Mouse (Mus musculus) MEL (cell line): ENCODE data around the gene Lrrc4b. TPM values are rescaled to one million over a fixed set of nuclear protein-coding genes. Genes with fewer than 3 reads are reported as not detected.

ENCODE experiments used
- DNase-seq: peaks from one replicate; pipeline ENCODE4 v3.0.0; 2011; ENCODE audit warnings: low read depth, low spot score
- H3K27ac ChIP-seq: 2 replicates; pipeline ENCODE4 v1.5.1; 2012; ENCODE audit warnings: low read depth, mild to moderate bottlenecking, control low read depth, low read length, moderate library complexity; ENCODE audit not compliant: control insufficient read depth
- H3K27me3 ChIP-seq, 2 experiments: fragments of 150-350 bp in 1 of 2; sonication (generic) in 1 of 2; 2 replicates each; pipeline ENCODE4 v1.6.1; 2012; ENCODE audit warnings: low read length in 2 of 2, mild to moderate bottlenecking in 2 of 2, improper control_type of control experiment in 1 of 2, moderate library complexity in 1 of 2; ENCODE audit not compliant: insufficient read depth in 2 of 2, control insufficient read depth in 1 of 2
- H3K36me3 ChIP-seq, 2 experiments: 2 replicates each; pipeline ENCODE4 v1.6.1; 2012 to 2014; ENCODE audit warnings: low read length in 2 of 2, improper control_type of control experiment in 1 of 2, inconsistent platforms in 1 of 2, mild to moderate bottlenecking in 1 of 2; ENCODE audit not compliant: insufficient read depth in 2 of 2, control insufficient read depth in 1 of 2
- H3K4me1 ChIP-seq, 2 experiments: fragments of 150-350 bp in 1 of 2; sonication (generic) in 1 of 2; 2 replicates each; pipeline ENCODE4 v1.6.1; 2012; ENCODE audit warnings: low read length in 2 of 2, improper control_type of control experiment in 1 of 2, mild to moderate bottlenecking in 1 of 2; ENCODE audit not compliant: insufficient read depth in 2 of 2, control insufficient read depth in 1 of 2
- H3K4me3 ChIP-seq, 2 experiments: fragments of 150-350 bp in 1 of 2; sonication (generic) in 1 of 2; 2 replicates each; pipeline ENCODE4 v1.5.1; 2012; ENCODE audit warnings: low read depth in 2 of 2, low read length in 2 of 2, mild to moderate bottlenecking in 2 of 2, moderate library complexity in 2 of 2, control low read depth in 1 of 2, improper control_type of control experiment in 1 of 2; ENCODE audit not compliant: control insufficient read depth in 1 of 2, insufficient read depth in 1 of 2
- H3K79me2 ChIP-seq: 2 replicates; pipeline ENCODE4 v1.6.1; 2012; ENCODE audit warnings: mild to moderate bottlenecking, low read length, moderate library complexity; ENCODE audit not compliant: control insufficient read depth, poor library complexity, insufficient read depth
- H3K9ac ChIP-seq: 2 replicates; pipeline ENCODE4 v1.6.1; 2012; ENCODE audit warnings: low read depth, mild to moderate bottlenecking, control low read depth, low read length, moderate library complexity; ENCODE audit not compliant: control insufficient read depth, poor library complexity, severe bottlenecking
- H3K9me3 ChIP-seq: fragments of 150-350 bp; sonication (generic); replicated peaks from 2 replicates; pipeline ENCODE4 v1.6.1; 2012; ENCODE audit warnings: mild to moderate bottlenecking, low read length, improper control_type of control experiment, moderate library complexity; ENCODE audit not compliant: insufficient read depth
- GABPA ChIP-seq: IDR thresholded peaks from 2 replicates; pipeline ENCODE4 v1.6.1; 2012; ENCODE audit warnings: low read depth, mild to moderate bottlenecking, inconsistent platforms, low read length, improper control_type of control experiment, moderate library complexity
- GATA1 ChIP-seq: IDR thresholded peaks from 2 replicates; pipeline ENCODE4 v1.6.1; 2011; ENCODE audit warnings: low read depth, low read length, improper control_type of control experiment
- HCFC1 ChIP-seq: IDR thresholded peaks from 2 replicates; pipeline ENCODE4 v1.6.1; 2012; ENCODE audit warnings: low read depth, mild to moderate bottlenecking, inconsistent platforms, low read length, improper control_type of control experiment, moderate library complexity
- JUND ChIP-seq: IDR thresholded peaks from 2 replicates; pipeline ENCODE4 v1.6.1; 2011; ENCODE audit warnings: low read depth, mild to moderate bottlenecking, improper control_type of control experiment, low read length
- KAT2A ChIP-seq: conservative IDR thresholded peaks from 2 replicates; pipeline ENCODE4 v1.6.1; 2012; ENCODE audit warnings: low read depth, low read length, improper control_type of control experiment, inconsistent platforms
- MAX ChIP-seq: IDR thresholded peaks from 2 replicates; pipeline ENCODE4 v1.6.1; 2011; ENCODE audit warnings: low read length, improper control_type of control experiment
- MAZ ChIP-seq: IDR thresholded peaks from 2 replicates; pipeline ENCODE4 v1.6.1; 2012; ENCODE audit warnings: low read depth, mild to moderate bottlenecking, inconsistent platforms, low read length, improper control_type of control experiment
- NRF1 ChIP-seq: IDR thresholded peaks from 2 replicates; pipeline ENCODE4 v1.6.1; 2014; ENCODE audit warnings: low read depth, mild to moderate bottlenecking, inconsistent platforms, low read length, improper control_type of control experiment, moderate library complexity; ENCODE audit not compliant: poor library complexity, insufficient read depth, severe bottlenecking
- POLR2AphosphoS5 ChIP-seq: IDR thresholded peaks from 2 replicates; pipeline ENCODE4 v1.6.1; 2012; ENCODE audit warnings: low read depth, borderline replicate concordance, mild to moderate bottlenecking, inconsistent platforms, low read length, moderate library complexity, mixed read lengths
- RCOR1 ChIP-seq: IDR thresholded peaks from 2 replicates; pipeline ENCODE4 v1.6.1; 2012; ENCODE audit warnings: low read depth, mild to moderate bottlenecking, inconsistent platforms, low read length, improper control_type of control experiment
- SIN3A ChIP-seq: IDR thresholded peaks from 2 replicates; pipeline ENCODE4 v1.6.1; 2012; ENCODE audit warnings: low read length, improper control_type of control experiment, inconsistent platforms
- TAL1 ChIP-seq: IDR thresholded peaks from 2 replicates; pipeline ENCODE4 v1.6.1; 2012; ENCODE audit warnings: mild to moderate bottlenecking, inconsistent platforms, low read length, moderate library complexity, mixed read lengths
- ZMIZ1 ChIP-seq: IDR thresholded peaks from 2 replicates; pipeline ENCODE4 v1.6.1; 2012; ENCODE audit warnings: low read depth, mild to moderate bottlenecking, inconsistent platforms, low read length, improper control_type of control experiment, moderate library complexity
- polyA plus RNA-seq, 2 experiments: library from polyadenylated mRNA; stranded (reverse) in 1 of 2; unstranded in 1 of 2; fragments of >175 nt in 1 of 2; fragments of >200 nt in 1 of 2; gene quantifications; 2 replicates each; pipeline versions ENCODE4 v1.2.1 to v1.2.4; 2012; ENCODE audit warnings: low replicate concordance in 2 of 2, low read depth in 1 of 2; ENCODE audit not compliant: insufficient read length in 2 of 2, insufficient read depth in 1 of 2, missing spikeins in 1 of 2
- total RNA-seq: library from RNA; depleted of rRNA; stranded (reverse); fragments of 300-350 nt; gene quantifications from 2 replicates; pipeline ENCODE4 v1.2.3, GENCODE M21; 2012

Gene Lrrc4b
- total and polyA plus RNA-seq, 3 experiments = 0.58 to 4.4 TPM; not detected in 1

- H3K9me3 ChIP-seq = no peaks in the 10 kb centered on the region
- peaks cover 0 to 1% of the 10 kb centered on the region in 2 experiments; a peak in 3 of 4 replicates for H3K27me3 ChIP-seq
- no peaks in the 10 kb centered on the region for H3K79me2 ChIP-seq
- TF ChIP-seq NRF1 (no peak), GABPA (no peak)
- TF ChIP-seq, all 39 proteins: peak for 0
- Histone ChIP-seq H3K27ac (no peak overlapping the region), H3K36me3 (no peaks in the 10 kb centered on the region), H3K9ac (no peak overlapping the region; the same call in 1 of the 2 replicates), H3K4me1 (no peaks in the 10 kb centered on the region), H3K4me3 (peak overlapping the region; percentile 22 to 24; a peak in 2 of 4 replicates)
- no peak for DNase-seq
Measured at GRCm38 (mm10) chr7:44442407-44442821, 13.6 kb downstream of the Lrrc4b start.

- TF ChIP-seq HCFC1 (no peak), SIN3A (no peak), POLR2AphosphoS5 (no peak), JUND (no peak), GATA1 (no peak), MAZ (no peak), KAT2A (no peak), MAX (no peak), ZMIZ1 (no peak), RCOR1 (no peak), GABPA (no peak), TAL1 (no peak)
- no peak for DNase-seq
- no peaks in the 10 kb centered on the region for H3K9me3 ChIP-seq
- H3K9ac ChIP-seq = no peak overlapping the region; the same call in 1 of the 2 replicates
- no peaks in the 10 kb centered on the region for H3K36me3 ChIP-seq
- H3K79me2 ChIP-seq = no peaks in the 10 kb centered on the region
- no peak overlapping the region for H3K27ac ChIP-seq
- peak overlapping the region in 1 of 2 experiments; percentile 24; a peak in 1 of 4 replicates for H3K4me3 ChIP-seq
- no peaks in the 10 kb centered on the region for H3K4me1 ChIP-seq
- peaks cover 0 to 1% of the 10 kb centered on the region in 2 experiments; a peak in 3 of 4 replicates for H3K27me3 ChIP-seq
Measured at GRCm38 (mm10) chr7:44443268-44444173, 14.7 kb downstream of the Lrrc4b start.
